Mouse (Mus musculus) thymus, postnatal 10 days (tissue): ENCODE measurements around the gene Abcd3.

Source experiments
- DNase-seq, 2 experiments: peaks; one replicate each; pipeline ENCODE4 v3.0.0; 2021; ENCODE audit warnings: low spot score in 2 of 2

Abcd3 gene

DNA sequence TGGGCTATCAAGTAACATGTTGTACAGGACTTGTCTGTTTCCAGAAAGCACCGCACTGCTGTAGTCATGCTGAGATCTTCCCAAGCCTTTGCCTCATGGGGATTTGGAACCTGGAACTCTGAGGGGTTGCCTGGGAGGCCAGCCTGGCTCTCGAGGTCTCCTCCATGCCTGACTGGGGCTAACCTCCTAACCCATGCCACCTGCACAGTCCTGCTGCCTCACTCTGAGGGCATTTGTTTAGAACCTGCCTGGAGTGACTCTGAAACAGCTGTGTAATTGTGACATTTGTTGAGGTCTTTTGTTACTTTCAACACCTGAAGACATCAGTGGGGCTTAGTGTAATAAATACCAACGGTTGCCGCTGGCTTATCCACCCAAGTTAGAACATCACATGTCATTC is 102.9 kb downstream of the Abcd3 start:
- no peak for DNase-seq

DNA sequence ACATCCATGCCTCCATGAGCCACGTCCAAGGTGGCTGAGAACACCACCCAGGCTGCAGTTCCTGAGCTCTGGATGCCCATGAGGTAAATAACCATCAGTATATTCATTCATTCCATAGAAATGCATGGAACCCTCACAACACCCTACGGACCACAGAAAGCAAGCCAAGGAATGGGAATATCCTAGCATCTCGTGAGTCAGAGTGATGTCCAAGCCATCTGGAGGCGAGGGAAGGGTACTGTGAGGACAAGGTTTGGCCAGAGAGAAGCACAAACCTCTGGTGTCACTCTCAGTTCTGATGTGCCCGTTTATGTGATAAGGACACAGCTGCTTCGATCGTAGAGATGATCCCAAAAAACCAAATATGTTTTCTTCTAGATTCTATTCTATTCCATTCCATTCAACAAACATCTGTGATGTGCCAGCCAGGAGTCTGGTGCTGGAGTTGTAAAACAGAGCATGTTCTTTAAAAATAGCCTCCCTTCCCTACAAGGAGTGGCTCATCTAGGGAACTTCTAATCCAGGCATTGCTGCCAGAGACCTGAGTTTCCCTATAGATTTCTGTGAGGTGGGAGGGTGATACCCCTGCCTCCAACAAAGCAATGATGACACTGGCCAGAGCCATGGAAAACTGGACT is 104.1 kb downstream of the Abcd3 start:
- DNase-seq: no peak
